Mouse (Mus musculus): ENCODE results near the gene Iqcf1.

GRCm38 (mm10) chr9:106514273-106514672, 14.5 kb downstream of the Iqcf1 start, which contains the start of gene Iqcf5:
- TF ChIP-seq POLR2A (IDR thresholded peaks at IDR 0.05; ENCODE audit: extremely low read depth, insufficient read depth, low read length) (no peak), CTCF (IDR thresholded peaks at IDR 0.05; ENCODE audit: extremely low read depth, insufficient read depth, low read length) (no peak)
